Mouse (Mus musculus): ENCODE measurements around the gene Ctsl.

GRCm38 (mm10) chr13:64402006-64402405 lies 31.3 kb upstream of the Ctsl start:
- TF ChIP-seq CTCF (IDR thresholded peaks at IDR 0.05) (no peak), EP300 (IDR thresholded peaks at IDR 0.05) (no peak)

Data from lung, postnatal 0 days (tissue).